Mouse (Mus musculus): ENCODE measurements around the gene Ackr1.
"Not testable (repeated sequence)": the region's sequence is repeated elsewhere in the genome, so short reads cannot be mapped to it uniquely, and the experiment has no call there.

The Ackr1 gene

GRCm38 (mm10) chr1:173349192-173349591 is 15.6 kb upstream of the Ackr1 start:
- DNase-seq (ENCODE audit: low spot score), result no peak

- no peak for DNase-seq (ENCODE audit: low spot score)
Measured at GRCm38 (mm10) chr1:173348527-173348926, 15.0 kb upstream of the Ackr1 start.

DNA sequence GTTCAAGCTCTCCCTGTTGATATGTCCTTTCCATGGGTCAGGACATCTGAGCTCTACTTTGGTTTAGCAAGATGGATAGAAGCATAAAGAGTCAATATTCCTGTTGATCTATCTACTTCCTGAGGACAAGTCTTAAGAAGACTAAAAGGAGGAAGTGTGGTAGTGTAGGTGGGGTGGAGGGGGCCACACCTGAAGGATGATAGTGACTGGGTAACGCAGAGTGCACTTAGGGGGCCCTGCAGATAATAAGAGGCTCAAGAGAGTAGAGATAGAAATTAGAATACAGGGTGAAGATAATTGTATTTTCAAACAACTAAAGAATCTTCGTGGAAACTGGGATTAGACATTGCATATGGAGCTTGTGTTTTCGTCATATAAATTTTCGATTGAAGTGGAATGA is 11.6 kb upstream of the Ackr1 start:
- DNase-seq (ENCODE audit: low spot score), result no peak

GRCm38 (mm10) chr1:173343934-173344333 is 10.4 kb upstream of the Ackr1 start:
- no peak for DNase-seq (ENCODE audit: low spot score)

DNA sequence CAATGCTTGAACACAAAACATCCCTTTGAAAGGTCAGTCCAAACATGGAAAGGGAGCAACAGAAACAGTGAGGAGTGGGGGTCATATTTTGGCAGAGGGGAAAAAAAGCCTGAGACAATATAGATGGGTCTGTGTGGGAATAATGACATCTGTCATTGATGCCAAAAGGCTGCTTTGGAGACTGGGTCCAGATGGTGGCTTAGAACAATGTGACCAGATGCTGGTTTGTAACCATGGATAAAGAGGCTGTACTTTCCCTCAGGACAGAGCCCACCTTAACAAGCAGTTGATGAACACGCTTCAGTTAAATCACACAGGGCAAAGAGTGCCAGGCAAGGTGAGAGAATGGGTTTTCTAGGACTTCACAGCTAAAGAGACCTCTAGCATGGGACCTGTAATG is 8.9 kb upstream of the Ackr1 start:
- DNase-seq (ENCODE audit: low spot score), result peak; percentile 12

DNA sequence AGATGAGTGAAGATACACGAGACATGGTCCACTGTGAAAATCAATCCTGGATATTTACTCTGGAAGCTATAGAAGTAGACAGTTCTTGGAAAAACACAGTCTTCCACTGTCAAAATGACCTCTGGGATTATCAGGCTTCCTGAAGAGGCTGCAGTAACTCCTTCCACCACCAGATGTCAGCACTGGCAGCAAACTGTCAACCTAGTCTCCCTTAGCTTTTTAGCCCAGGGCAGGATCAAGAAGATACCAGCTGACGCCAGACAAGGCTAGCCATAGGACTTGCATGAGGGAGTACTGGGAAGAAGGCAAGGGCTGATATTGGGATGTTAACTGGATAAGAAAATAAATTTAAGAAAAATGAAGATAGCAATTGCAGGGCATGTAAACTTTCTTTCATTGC is 6.0 kb upstream of the Ackr1 start:
- DNase-seq (ENCODE audit: low spot score), result peak; percentile 80

- DNase-seq (ENCODE audit: low spot score), result no peak
Measured at GRCm38 (mm10) chr1:173337008-173337407, 3.5 kb upstream of the Ackr1 start.

DNA sequence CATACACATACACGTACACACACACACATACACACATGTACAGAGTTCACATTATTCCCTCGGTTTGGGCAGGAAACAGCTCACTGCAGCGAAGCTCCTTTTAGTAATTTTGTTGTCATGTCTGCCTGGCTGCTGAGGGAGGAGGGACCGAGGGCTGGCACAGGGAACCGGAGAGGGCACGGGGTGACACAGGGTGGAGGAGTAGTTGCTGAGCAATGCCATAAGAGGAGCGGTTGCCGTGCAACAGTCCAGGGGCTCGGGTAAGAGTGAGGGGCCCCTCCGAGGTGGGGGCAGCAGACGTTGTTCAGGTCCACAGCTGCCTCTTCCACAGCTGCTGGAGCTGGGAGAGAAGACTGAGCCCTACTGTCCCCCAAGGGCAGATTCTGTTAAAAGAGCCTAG is 2.4 kb upstream of the Ackr1 start:
- no peak for DNase-seq (ENCODE audit: low spot score)

GRCm38 (mm10) chr1:173332418-173332817 is 1.1 kb downstream of the Ackr1 start:
- no peak for DNase-seq (ENCODE audit: low spot score)

DNA sequence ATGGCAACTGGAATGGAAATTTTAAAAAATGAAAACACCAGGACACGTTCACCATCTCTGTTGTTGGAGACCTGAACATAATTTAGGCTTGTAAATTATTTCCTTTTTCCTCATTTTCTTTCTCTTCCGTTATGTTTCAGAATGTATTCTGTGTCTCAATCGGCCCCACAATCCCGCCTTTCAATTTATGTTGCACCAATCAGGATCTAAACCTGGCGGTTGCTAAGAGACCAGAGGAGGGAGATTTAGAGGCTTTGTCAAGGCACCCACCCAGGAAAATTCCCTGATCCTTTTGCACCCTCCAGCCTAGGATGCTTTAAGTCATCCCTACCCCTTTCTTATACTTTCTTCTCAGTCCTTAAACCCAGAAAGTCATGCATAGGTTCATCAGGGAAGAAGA is 3.8 kb downstream of the Ackr1 start:
- no peak for DNase-seq (ENCODE audit: low spot score)

DNA sequence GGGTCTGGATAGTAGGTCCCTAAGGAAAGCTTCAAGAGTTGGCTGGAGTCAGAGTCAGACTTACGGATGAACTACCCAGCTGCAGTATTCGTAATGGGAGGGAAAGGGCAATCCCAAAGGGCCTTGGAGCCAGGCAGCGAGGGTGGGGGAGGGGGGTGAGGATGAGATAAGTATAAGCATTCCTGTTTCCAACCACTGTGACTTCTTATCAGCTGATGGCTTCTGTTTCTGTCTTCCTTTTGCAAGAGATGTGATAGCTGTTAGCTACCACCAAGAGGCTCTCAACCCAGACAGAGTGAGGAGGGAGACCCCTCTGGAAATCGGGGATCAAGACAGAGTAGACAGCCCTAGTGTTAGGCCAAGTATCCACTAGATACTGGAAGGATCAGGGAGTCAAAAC is 4.4 kb downstream of the Ackr1 start:
- no peak for DNase-seq (ENCODE audit: low spot score)

DNA sequence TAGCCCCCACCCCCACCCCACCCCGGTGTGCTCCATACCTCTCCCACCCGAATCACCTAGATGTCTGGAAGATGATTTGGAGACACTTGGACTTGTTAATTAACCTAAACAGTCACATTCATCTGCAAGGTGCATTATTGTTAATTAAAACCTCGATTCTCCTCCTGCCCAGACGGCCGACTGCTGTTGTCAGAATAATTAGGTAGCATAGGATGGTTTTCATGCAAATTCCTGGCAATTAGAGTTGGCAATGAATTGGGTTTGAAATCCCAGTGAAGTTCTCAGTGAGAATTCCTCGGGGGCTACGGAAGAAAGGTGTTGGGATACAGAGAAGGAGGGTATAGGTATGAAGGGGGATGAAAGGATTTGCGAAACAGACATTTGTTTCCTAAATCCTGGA is 5.1 kb downstream of the Ackr1 start:
- DNase-seq (ENCODE audit: low spot score), result no peak

- no peak for DNase-seq (ENCODE audit: low spot score)
Measured at GRCm38 (mm10) chr1:173326552-173326951, 7.0 kb downstream of the Ackr1 start.

- DNase-seq (ENCODE audit: low spot score), result no peak
Measured at GRCm38 (mm10) chr1:173325395-173325794, 8.2 kb downstream of the Ackr1 start.

DNA sequence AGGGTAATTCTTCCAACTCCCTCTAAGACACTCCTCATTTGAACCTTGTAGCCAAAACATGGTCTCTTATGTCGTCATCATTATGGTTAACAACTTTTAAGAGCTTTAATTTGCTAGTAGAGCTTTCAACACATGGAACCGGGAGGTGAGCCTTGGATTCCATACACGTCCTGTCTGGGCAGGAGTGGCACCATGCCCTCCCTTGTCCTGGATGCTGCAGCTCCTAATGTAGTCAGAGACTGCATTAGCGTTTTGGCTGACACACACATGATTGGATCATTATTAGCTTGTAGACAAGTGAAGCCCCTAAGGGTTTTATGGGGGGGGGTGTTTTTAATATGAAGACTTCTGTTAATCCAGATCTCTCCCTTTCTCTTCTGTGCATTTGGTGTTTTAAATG is 8.6 kb downstream of the Ackr1 start:
- DNase-seq (ENCODE audit: low spot score), result no peak

GRCm38 (mm10) chr1:173323839-173324585 is 9.5 kb downstream of the Ackr1 start:
- DNase-seq (ENCODE audit: low spot score), result peak; percentile 81

DNA sequence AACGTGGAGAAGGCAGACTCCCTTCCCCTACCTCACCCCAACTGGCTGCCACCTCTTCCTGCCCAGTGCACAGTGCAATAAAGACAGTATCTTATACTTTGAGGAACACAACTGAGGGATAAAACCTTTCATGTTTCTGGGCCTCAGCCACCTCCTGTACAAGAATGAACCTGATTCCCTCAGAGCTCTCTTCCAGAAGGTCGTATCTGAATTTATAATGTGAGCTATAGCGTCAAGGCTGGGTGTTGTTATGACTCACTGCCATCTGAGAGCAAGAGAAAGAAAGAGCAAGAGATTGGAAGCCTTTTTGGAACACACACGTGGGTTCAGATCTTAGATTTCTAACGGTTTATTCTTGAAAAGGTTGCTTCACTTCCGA is 11.3 kb downstream of the Ackr1 start:
- DNase-seq (ENCODE audit: low spot score), result no peak

GRCm38 (mm10) chr1:173321593-173322248 is 11.8 kb downstream of the Ackr1 start:
- DNase-seq (ENCODE audit: low spot score), result no peak

GRCm38 (mm10) chr1:173317925-173318477 is 15.5 kb downstream of the Ackr1 start:
- no peak for DNase-seq (ENCODE audit: low spot score)

- DNase-seq (ENCODE audit: low spot score), result no peak
Measured at GRCm38 (mm10) chr1:173315725-173316124, 17.8 kb downstream of the Ackr1 start.

- DNase-seq (ENCODE audit: low spot score), result not testable (repeated sequence)
Measured at GRCm38 (mm10) chr1:173313535-173314050, 20.0 kb downstream of the Ackr1 start.

DNA sequence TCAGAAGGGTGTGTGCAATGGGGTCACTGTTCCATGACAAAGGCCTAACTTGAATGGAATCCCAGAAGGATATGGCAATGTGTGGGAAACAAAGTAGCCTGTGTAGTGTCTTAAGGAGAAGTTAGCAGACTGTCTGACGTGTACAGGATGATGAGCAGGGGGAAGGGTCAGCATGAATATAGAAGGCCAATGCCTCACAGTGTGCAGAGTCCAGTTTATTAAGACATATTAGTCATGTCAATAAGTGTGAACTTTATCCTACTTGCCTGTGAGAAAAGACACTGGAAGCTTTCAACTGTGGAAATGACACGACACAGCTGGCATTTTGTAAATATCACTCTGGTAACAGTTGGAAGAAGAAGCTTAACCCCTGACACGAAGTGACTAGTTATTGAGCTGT is 30.8 kb downstream of the Ackr1 start:
- not testable (repeated sequence) for DNase-seq (ENCODE audit: low spot score)

Measured in retina, embryonic 14.5 days (tissue).